Mouse (Mus musculus): ENCODE measurements around the gene Ssr3. TPM values are rescaled to one million over a fixed set of nuclear protein-coding genes. Genes with fewer than 3 reads are reported as not detected.

Gene Ssr3
- total RNA-seq, 2 experiments from 2014 or later: 125 to 145 TPM

- intact Hi-C loops (cut with DNase I): loop anchor here (10.0 kb wide), 1 partner anchor 555 kb away; no protein-coding TSS in a partner anchor
- no peak for DNase-seq
Observed at GRCm38 (mm10) chr3:65379884-65380539, 12.4 kb downstream of the Ssr3 start.

- intact Hi-C loops (cut with DNase I): loop anchor here (10.0 kb wide), 1 partner anchor 556 kb away; no protein-coding TSS in a partner anchor
- DNase-seq: no peak
Observed at GRCm38 (mm10) chr3:65378724-65379123, 13.7 kb downstream of the Ssr3 start.

- no peak for DNase-seq
- intact Hi-C loops (cut with DNase I): loop anchor here (10.0 kb wide), 1 partner anchor 560 kb away; no protein-coding TSS in a partner anchor
Observed at GRCm38 (mm10) chr3:65374729-65375128, 17.7 kb downstream of the Ssr3 start.

- intact Hi-C loops (cut with DNase I): loop anchor here (10.0 kb wide), 1 partner anchor 561 kb away; no protein-coding TSS in a partner anchor
- no peak for DNase-seq
Observed at GRCm38 (mm10) chr3:65373594-65374182, 18.7 kb downstream of the Ssr3 start.

GRCm38 (mm10) chr3:65372552-65372951, 19.9 kb downstream of the Ssr3 start:
- intact Hi-C loops (cut with DNase I): loop anchor here (10.0 kb wide), 1 partner anchor 562 kb away; no protein-coding TSS in a partner anchor
- DNase-seq: no peak

- DNase-seq: no peak
- intact Hi-C loops (cut with DNase I): no loop called here
Observed at GRCm38 (mm10) chr3:65367944-65368343, 24.5 kb downstream of the Ssr3 start.

- intact Hi-C loops (cut with DNase I): no loop called here
- DNase-seq: no peak
Observed at GRCm38 (mm10) chr3:65365921-65366710, 26.3 kb downstream of the Ssr3 start.

- no peak for DNase-seq
- intact Hi-C loops (cut with DNase I): no loop called here
Observed at GRCm38 (mm10) chr3:65365184-65365583, 27.2 kb downstream of the Ssr3 start.

- DNase-seq: peak in 1 of 2 experiments; percentile 67
- intact Hi-C loops (cut with DNase I): no loop called here
Observed at GRCm38 (mm10) chr3:65363438-65363837, 29.0 kb downstream of the Ssr3 start.

GRCm38 (mm10) chr3:65360163-65360969, 32.1 kb downstream of the Ssr3 start:
- intact Hi-C loops (cut with DNase I): no loop called here

GRCm38 (mm10) chr3:65358841-65359240, 33.6 kb downstream of the Ssr3 start:
- intact Hi-C loops (cut with DNase I): loop anchor here (10.0 kb wide), 1 partner anchor 374 kb away; no protein-coding TSS in a partner anchor
- DNase-seq: no peak

More at GRCm38 (mm10) chr3:65360163-65360969, 32.1 kb downstream of the Ssr3 start:
- no peak for DNase-seq

- DNase-seq: peak in 1 of 2 experiments; percentile 39
- intact Hi-C loops (cut with DNase I): loop anchor here (10.0 kb wide), 1 partner anchor 373 kb away; no protein-coding TSS in a partner anchor
Observed at GRCm38 (mm10) chr3:65358275-65358674, 34.1 kb downstream of the Ssr3 start.

GRCm38 (mm10) chr3:65355479-65355878, 36.9 kb downstream of the Ssr3 start:
- intact Hi-C loops (cut with DNase I): loop anchor here (10.0 kb wide), 1 partner anchor 371 kb away; no protein-coding TSS in a partner anchor
- no peak for DNase-seq

GRCm38 (mm10) chr3:65353263-65354037, 39.0 kb downstream of the Ssr3 start:
- intact Hi-C loops (cut with DNase I): loop anchor here (10.0 kb wide), 1 partner anchor 369 kb away; no protein-coding TSS in a partner anchor

GRCm38 (mm10) chr3:65352278-65353127, 39.9 kb downstream of the Ssr3 start:
- intact Hi-C loops (cut with DNase I): loop anchor here (10.0 kb wide), 1 partner anchor 368 kb away; no protein-coding TSS in a partner anchor

More at GRCm38 (mm10) chr3:65353263-65354037, 39.0 kb downstream of the Ssr3 start:
- no peak for DNase-seq

GRCm38 (mm10) chr3:65346176-65346575, 46.2 kb downstream of the Ssr3 start:
- DNase-seq: no peak

More at GRCm38 (mm10) chr3:65352278-65353127, 39.9 kb downstream of the Ssr3 start:
- no peak for DNase-seq

GRCm38 (mm10) chr3:65340173-65340951, 52.1 kb downstream of the Ssr3 start:
- intact Hi-C loops (cut with DNase I): no loop called here

More at GRCm38 (mm10) chr3:65346176-65346575, 46.2 kb downstream of the Ssr3 start:
- intact Hi-C loops (cut with DNase I): no loop called here

More at GRCm38 (mm10) chr3:65340173-65340951, 52.1 kb downstream of the Ssr3 start:
- no peak for DNase-seq
